ENCODE assay signal across 8 mouse cellular contexts in genomic region chr8:126928755-126929505, GRCm38 (mm10). TPM values are rescaled to one million over a fixed set of nuclear protein-coding genes. Genes with fewer than 3 reads are reported as not detected.
DNase-seq lines count a peak whose midpoint lies in the region.

No protein-coding gene starts in this region.

- DNase-seq in cerebellum, adult 9-11 months = peak; percentile 36
- DNase-seq in cerebellum, adult 11 months = no peak
- DNase-seq in left cerebral cortex, postnatal 4 days = peak; percentile 54
- DNase-seq in left cerebral cortex, adult 9 months (ENCODE audit: low spot score in 2 of 2) = no peak
- peak; percentile 48 for DNase-seq in brain, adult 2 months (ENCODE audit: low read depth, low spot score)
- peak; percentile 55 for DNase-seq in kidney, adult 9 months
- no peak for DNase-seq in c-Kit-positive CD71-positive TER-119-positive erythroid progenitor cells, embryonic 14.5 days (ENCODE audit: low spot score)
- DNase-seq in left cerebral cortex, adult 18-20 months (ENCODE audit: low spot score in 2 of 2) = no peak

- intact Hi-C loops in left cerebral cortex, postnatal 4 days (cut with DNase I) = no loop called here

RNA-seq across cellular contexts. Expression of gene Tomm20, which starts 16.7 kb away (rescaled TPM):
- total RNA-seq in left cerebral cortex, postnatal 4 days (2021) = 100 to 1,000 TPM; 134 to 136 TPM
- total RNA-seq in left cerebral cortex, adult 18-20 months (2021) = 100 to 1,000 TPM; 215 to 218 TPM

RNA-seq across cellular contexts. Expression of gene Rbm34, which starts 41.9 kb away (rescaled TPM):
- 10 to 100 TPM; 18.8 to 19.5 TPM for total RNA-seq in left cerebral cortex, postnatal 4 days (2021)
- total RNA-seq in left cerebral cortex, adult 18-20 months (2021) = 10 to 100 TPM; 12.5 to 14.7 TPM

Comparison
In these comparisons a context has a peak if more than half of its experiments do, and no peak if none do; other contexts are left out.
1. DNase-seq: peak in cerebellum, adult 9-11 months (single experiment), left cerebral cortex, postnatal 4 days (single experiment), brain, adult 2 months (single experiment) and kidney, adult 9 months (single experiment); none in cerebellum, adult 11 months (single experiment), left cerebral cortex, adult 9 months (0 of 2), c-Kit-positive CD71-positive TER-119-positive erythroid progenitor cells, embryonic 14.5 days (single experiment) and left cerebral cortex, adult 18-20 months (0 of 2).